Mouse (Mus musculus) CH12.LX (cell line): ENCODE results near the gene Ythdf1. TPM values are rescaled to one million over a fixed set of nuclear protein-coding genes. Genes with fewer than 3 reads are reported as not detected.

Source experiments
- DNase-seq: peaks from one replicate; pipeline ENCODE4 v3.0.0-alpha.2; 2013; ENCODE audit errors: extremely low read depth
- H3K27ac ChIP-seq: 2 replicates; pipeline ENCODE4 v1.5.1; 2012; ENCODE audit warnings: low read depth, mild to moderate bottlenecking, control low read depth, moderate library complexity; ENCODE audit not compliant: insufficient read depth
- H3K27me3 ChIP-seq: replicated peaks from 2 replicates; pipeline ENCODE3; 2012; ENCODE audit warnings: inconsistent platforms
- H3K36me3 ChIP-seq, 2 experiments: replicated peaks in 1 of 2; 2 replicates each; pipeline versions ENCODE3 to v1.6.1; 2012; ENCODE audit warnings: inconsistent platforms in 1 of 2, low read length in 1 of 2, mild to moderate bottlenecking in 1 of 2, mixed read lengths in 1 of 2, moderate library complexity in 1 of 2; ENCODE audit not compliant: control insufficient read depth in 1 of 2, insufficient read depth in 1 of 2
- H3K4me1 ChIP-seq, 2 experiments: 2 replicates each; pipeline ENCODE4 v1.6.1; 2012; ENCODE audit warnings: inconsistent platforms in 1 of 2, moderate library complexity in 1 of 2; ENCODE audit not compliant: insufficient read depth in 2 of 2, control insufficient read depth in 1 of 2
- H3K4me2 ChIP-seq: 2 replicates; pipeline ENCODE4 v1.6.1; 2012; ENCODE audit warnings: low read depth, mild to moderate bottlenecking, control low read depth; ENCODE audit not compliant: poor library complexity, insufficient read depth, severe bottlenecking
- H3K4me3 ChIP-seq, 3 experiments: fragments of 150-350 bp in 1 of 3; sonication (generic) in 1 of 3; replicated peaks in 1 of 3; 2 replicates each; pipeline versions ENCODE3 to v1.5.1; 2011 to 2012; ENCODE audit warnings: low read depth in 2 of 3, low read length in 2 of 3, mild to moderate bottlenecking in 2 of 3, moderate library complexity in 2 of 3, control low read depth in 1 of 3, improper control_type of control experiment in 1 of 3, inconsistent platforms in 1 of 3, mixed read lengths in 1 of 3; ENCODE audit not compliant: poor library complexity in 1 of 3
- H3K79me2 ChIP-seq: replicated peaks from 2 replicates; pipeline ENCODE4 v1.6.1; 2012; ENCODE audit warnings: mild to moderate bottlenecking, moderate library complexity; ENCODE audit not compliant: control insufficient read depth, poor library complexity, insufficient read depth, severe bottlenecking; ENCODE audit errors: extremely low read depth
- H3K9ac ChIP-seq: 2 replicates; pipeline ENCODE4 v1.6.1; 2012; ENCODE audit warnings: low read depth, mild to moderate bottlenecking, control low read depth, moderate library complexity; ENCODE audit not compliant: insufficient read depth
- H3K9me3 ChIP-seq: replicated peaks from 2 replicates; pipeline ENCODE3; 2012; ENCODE audit warnings: low read length, inconsistent platforms, mixed read lengths
- BHLHE40 ChIP-seq: IDR thresholded peaks from 2 replicates; pipeline ENCODE4 v1.6.1; 2011; ENCODE audit warnings: mild to moderate bottlenecking, low read depth, low read length, improper control_type of control experiment
- CHD1 ChIP-seq: IDR thresholded peaks from 2 replicates; pipeline ENCODE4 v1.6.1; 2012; ENCODE audit warnings: low read depth, low read length, improper control_type of control experiment, inconsistent platforms
- CHD2 ChIP-seq: IDR thresholded peaks from 2 replicates; pipeline ENCODE4 v1.6.1; 2011; ENCODE audit warnings: low read length, improper control_type of control experiment
- E2F4 ChIP-seq: IDR thresholded peaks from 2 replicates; pipeline ENCODE4 v1.6.1; 2011; ENCODE audit warnings: low read depth, low read length, improper control_type of control experiment; ENCODE audit not compliant: insufficient replicate concordance
- ETS1 ChIP-seq: conservative IDR thresholded peaks from 2 replicates; pipeline ENCODE4 v1.6.1; 2012; ENCODE audit warnings: low read depth, mild to moderate bottlenecking, inconsistent platforms, low read length, improper control_type of control experiment, moderate library complexity
- HCFC1 ChIP-seq: IDR thresholded peaks from 2 replicates; pipeline ENCODE4 v1.6.1; 2012; ENCODE audit warnings: low read depth, mild to moderate bottlenecking, inconsistent platforms, low read length, improper control_type of control experiment
- IRF4 ChIP-seq: IDR thresholded peaks from 2 replicates; pipeline ENCODE4 v1.6.1; 2014; ENCODE audit warnings: low read depth, mild to moderate bottlenecking, inconsistent platforms, low read length, improper control_type of control experiment
- JUN ChIP-seq: IDR thresholded peaks from 2 replicates; pipeline ENCODE4 v1.6.1; 2011; ENCODE audit warnings: low read depth, mild to moderate bottlenecking, low read length, improper control_type of control experiment, moderate library complexity; ENCODE audit not compliant: insufficient read depth
- MAFK ChIP-seq: IDR thresholded peaks from 2 replicates; pipeline ENCODE4 v1.6.1; 2011; ENCODE audit warnings: low read length, improper control_type of control experiment; ENCODE audit not compliant: insufficient replicate concordance
- MAX ChIP-seq: IDR thresholded peaks from 2 replicates; pipeline ENCODE4 v1.6.1; 2011; ENCODE audit warnings: low read length, improper control_type of control experiment
- MAZ ChIP-seq: IDR thresholded peaks from 2 replicates; pipeline ENCODE4 v1.6.1; 2012; ENCODE audit warnings: low read depth, mild to moderate bottlenecking, inconsistent platforms, low read length, improper control_type of control experiment, moderate library complexity
- MEF2A ChIP-seq: IDR thresholded peaks from 2 replicates; pipeline ENCODE4 v1.6.1; 2014; ENCODE audit warnings: low read depth, mild to moderate bottlenecking, inconsistent platforms, low read length, improper control_type of control experiment, borderline replicate concordance
- NELFE ChIP-seq: IDR thresholded peaks from 2 replicates; pipeline ENCODE4 v1.6.1; 2011; ENCODE audit warnings: low read depth, low read length, improper control_type of control experiment
- NRF1 ChIP-seq: IDR thresholded peaks from 2 replicates; pipeline ENCODE4 v1.6.1; 2014; ENCODE audit warnings: low read depth, mild to moderate bottlenecking, inconsistent platforms, low read length, improper control_type of control experiment, moderate library complexity
- PAX5 ChIP-seq: IDR thresholded peaks from 2 replicates; pipeline ENCODE4 v1.6.1; 2012; ENCODE audit warnings: low read length, inconsistent platforms, mixed read lengths
- POLR2A ChIP-seq: IDR thresholded peaks from 2 replicates; pipeline ENCODE4 v1.6.1; 2011; ENCODE audit warnings: low read depth, mild to moderate bottlenecking, improper control_type of control experiment, low read length
- RAD21 ChIP-seq: IDR thresholded peaks from 2 replicates; pipeline ENCODE4 v1.6.1; 2011; ENCODE audit warnings: low read depth, mild to moderate bottlenecking, low read length, improper control_type of control experiment, moderate library complexity
- RCOR1 ChIP-seq: conservative IDR thresholded peaks from 2 replicates; pipeline ENCODE4 v1.6.1; 2012; ENCODE audit warnings: low read depth, mild to moderate bottlenecking, inconsistent platforms, low read length, improper control_type of control experiment
- SMC3 ChIP-seq: IDR thresholded peaks from 2 replicates; pipeline ENCODE4 v1.6.1; 2011; ENCODE audit warnings: low read depth, low read length, improper control_type of control experiment
- UBTF ChIP-seq: IDR thresholded peaks from 2 replicates; pipeline ENCODE4 v1.6.1; 2012; ENCODE audit warnings: low read depth, mild to moderate bottlenecking, inconsistent platforms, low read length, improper control_type of control experiment, moderate library complexity
- USF2 ChIP-seq: conservative IDR thresholded peaks from 2 replicates; pipeline ENCODE4 v1.6.1; 2011; ENCODE audit warnings: low read depth, low read length, improper control_type of control experiment
- ZKSCAN1 ChIP-seq: IDR thresholded peaks from 2 replicates; pipeline ENCODE4 v1.6.1; 2012; ENCODE audit warnings: low read depth, inconsistent platforms, low read length, improper control_type of control experiment, borderline replicate concordance
- ZMIZ1 ChIP-seq: IDR thresholded peaks from 2 replicates; pipeline ENCODE4 v1.6.1; 2012; ENCODE audit warnings: low read depth, mild to moderate bottlenecking, inconsistent platforms, low read length, improper control_type of control experiment
- ZNF384 ChIP-seq: IDR thresholded peaks from 2 replicates; pipeline ENCODE4 v1.6.1; 2012; ENCODE audit warnings: low read depth, low read length, improper control_type of control experiment, inconsistent platforms
- dilution Hi-C: fragments of 300-500 bp; cut with MboI; formaldehyde crosslinking; loops from 2 replicates; pipeline ENCODE4 v1.14.3; 2020; ENCODE audit warnings: low sequenced_read_pairs; ENCODE audit not compliant: extremely low pct_unique_long_range_greater_than_20kb, extremely low pct_ligation_motif_present
- in situ Hi-C: fragments of 300-500 bp; cut with MboI; formaldehyde crosslinking; loops from 3 replicates; pipeline ENCODE4 v1.14.3; 2019; ENCODE audit warnings: low sequenced_read_pairs, low pct_ligation_motif_present, low pct_unique_long_range_greater_than_20kb, mixed read lengths
- polyA plus RNA-seq: library from polyadenylated mRNA; unstranded; fragments of >175 nt; gene quantifications from 2 replicates; pipeline ENCODE4 v1.2.1, GENCODE M21; 2012; ENCODE audit warnings: low read depth; ENCODE audit not compliant: insufficient read length
- total RNA-seq, 2 experiments: library from RNA; depleted of rRNA; stranded (reverse); fragments of 300-350 nt in 1 of 2; fragments of >200 nt in 1 of 2; gene quantifications; 2 replicates each; pipeline ENCODE4 v1.2.3; 2012 to 2014

The Ythdf1 gene
- total and polyA plus RNA-seq, 3 experiments: 27.5 to 67.0 (median 42.5) TPM

DNA sequence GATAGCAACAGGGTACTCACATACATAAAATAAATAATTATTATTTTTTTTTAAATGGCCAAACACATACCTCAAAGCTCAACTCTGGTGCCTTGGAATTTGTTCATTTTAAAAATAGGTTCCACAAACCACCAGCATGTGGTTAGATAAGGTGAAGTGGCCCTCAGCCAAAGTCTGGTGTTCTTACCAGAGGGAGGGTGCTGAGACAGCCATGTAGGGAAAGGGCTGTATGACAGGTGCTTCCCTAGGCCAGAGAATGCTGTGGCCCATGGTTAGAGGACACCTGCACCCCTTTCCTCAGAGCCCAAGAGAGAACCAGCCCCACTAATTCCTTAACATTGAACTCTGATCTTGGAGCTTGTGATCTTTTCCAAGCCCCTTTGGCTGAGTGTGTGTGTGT lies 19.4 kb upstream of the Ythdf1 start:
- no peaks in the 10 kb centered on the region for H3K36me3 ChIP-seq
- H3K27me3 ChIP-seq: peaks cover 86% of the 10 kb centered on the region
- no peak overlapping the region for H3K9ac ChIP-seq
- dilution Hi-C loops: no loop called here
- H3K79me2 ChIP-seq: no peaks in the 10 kb centered on the region
- no peaks in the 10 kb centered on the region for H3K4me1 ChIP-seq
- H3K4me2 ChIP-seq: no peak overlapping the region
- H3K4me3 ChIP-seq: no peak overlapping the region
- no peaks in the 10 kb centered on the region for H3K9me3 ChIP-seq
- TF ChIP-seq NRF1 (no peak), SMC3 (no peak), E2F4 (no peak), ETS1 (no peak), RAD21 (no peak), MAZ (no peak), ZNF384 (no peak)
- DNase-seq: no peak
- no peak overlapping the region for H3K27ac ChIP-seq
- in situ Hi-C loops: no loop called here

DNA sequence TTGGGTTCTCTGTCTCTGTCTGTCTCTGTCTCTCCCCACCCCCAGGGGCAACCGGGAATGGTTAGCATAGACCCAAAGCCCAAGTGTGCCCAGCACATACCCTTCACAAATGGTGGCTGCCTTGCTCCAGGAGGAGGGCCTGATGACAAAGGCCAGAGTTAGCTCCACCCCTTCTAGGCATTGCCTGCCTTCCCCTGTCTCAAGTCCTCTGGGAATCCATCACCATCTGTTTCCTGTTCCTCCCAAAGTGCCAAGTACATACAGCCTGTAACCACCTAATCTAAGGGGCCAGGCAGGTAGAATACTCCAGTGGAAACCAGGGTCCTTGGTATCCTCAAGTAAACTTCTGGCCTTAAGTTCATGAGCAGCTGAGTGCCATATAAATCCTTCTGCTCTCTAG lies 11.7 kb upstream of the Ythdf1 start:
- TF ChIP-seq RCOR1 (no peak), IRF4 (no peak), CHD1 (no peak), JUN (no peak), PAX5 (no peak), MAX (no peak), MAZ (no peak), MAFK (no peak)
- no peak overlapping the region for H3K4me2 ChIP-seq
- H3K27me3 ChIP-seq: peaks cover 95% of the 10 kb centered on the region
- H3K4me1 ChIP-seq: peaks cover 2 to 5% of the 10 kb centered on the region in 2 experiments; a peak in 1 of 4 replicates
- no peaks in the 10 kb centered on the region for H3K79me2 ChIP-seq
- DNase-seq: no peak
- H3K9me3 ChIP-seq: no peaks in the 10 kb centered on the region
- in situ Hi-C loops (loop anchor here (5.0 kb wide), 1 partner anchor 35 kb away; the partner anchor contains the start of gene Arfgap1), dilution Hi-C loops (no loop called here)
- no peak overlapping the region for H3K27ac ChIP-seq
- H3K9ac ChIP-seq: no peak overlapping the region
- H3K36me3 ChIP-seq: no peaks in the 10 kb centered on the region
- no peak overlapping the region for H3K4me3 ChIP-seq

DNA sequence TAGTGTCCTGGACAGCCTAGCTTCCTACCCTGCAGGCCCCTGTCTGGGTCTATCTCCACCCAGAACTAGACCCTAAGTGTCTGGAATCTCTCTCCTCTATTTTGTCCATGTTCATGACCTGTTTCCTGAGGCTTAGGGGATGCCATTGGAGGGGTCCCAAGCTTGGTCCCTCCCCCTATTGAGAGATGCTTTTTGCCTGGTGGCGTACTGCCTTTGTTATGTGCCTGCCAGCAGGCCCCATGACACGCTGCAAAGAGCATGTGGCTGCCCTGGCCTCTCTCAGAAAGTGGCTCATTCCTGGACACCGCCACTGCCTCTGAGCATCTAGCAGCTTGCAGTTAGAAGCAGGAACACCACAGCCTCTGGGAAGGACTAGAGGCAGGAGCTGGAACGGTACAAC lies 8.0 kb upstream of the Ythdf1 start, which contains the start of gene Birc7:
Gene Birc7 (plus strand): TSS at position 301 of the 400 bp plus-strand sequence.
- dilution Hi-C loops: no loop called here
- Histone ChIP-seq H3K36me3 (no peaks in the 10 kb centered on the region), H3K9ac (no peak within 1 kb of the TSS), H3K27me3 (peaks cover 84% of the 10 kb centered on the region), H3K4me1 (peaks cover 2 to 5% of the 10 kb centered on the region in 2 experiments; a peak in 1 of 4 replicates), H3K9me3 (no peaks in the 10 kb centered on the region), H3K27ac (no peak within 1 kb of the TSS), H3K79me2 (no peaks in the 10 kb centered on the region), H3K4me3 (no peak within 1 kb of the TSS), H3K4me2 (no peak within 1 kb of the TSS)
- no peak for DNase-seq
- TF ChIP-seq ZKSCAN1 (no peak), MAFK (no peak), UBTF (no peak), NELFE (no peak), BHLHE40 (no peak), E2F4 (no peak), USF2 (no peak), POLR2A (no peak), ZMIZ1 (no peak), CHD2 (no peak), IRF4 (no peak), PAX5 (no peak), RAD21 (no peak), HCFC1 (no peak), MEF2A (no peak)
- in situ Hi-C loops: no loop called here
